Mouse (Mus musculus) limb, embryonic 12.5 days (tissue): Measurements from ENCODE around the gene Ifna15. TPM values are rescaled to one million over a fixed set of nuclear protein-coding genes. Genes with fewer than 3 reads are reported as not detected.

Experiments
- ATAC-seq: fragments of 200-750 bp; cut with Nextera tagmentation; 2 replicates; pipeline ENCODE4 v1.8.0; 2017; ENCODE audit warnings: low read depth, moderate TSS enrichment; ENCODE audit not compliant: insufficient number of reproducible peaks, insufficient read depth, low FRiP score, low TSS enrichment
- H3K27ac ChIP-seq: fragments of 300-500 bp; sonication (generic); 2 replicates; pipeline ENCODE4 v1.5.1; 2016; ENCODE audit warnings: mild to moderate bottlenecking, moderate library complexity
- H3K27me3 ChIP-seq: fragments of 300-500 bp; sonication (generic); 2 replicates; pipeline ENCODE4 v1.6.1; 2016; ENCODE audit warnings: mild to moderate bottlenecking, moderate library complexity
- H3K36me3 ChIP-seq: fragments of 300-500 bp; sonication (generic); 2 replicates; pipeline ENCODE4 v1.6.1; 2016; ENCODE audit warnings: mild to moderate bottlenecking, moderate library complexity
- H3K4me1 ChIP-seq: fragments of 300-500 bp; sonication (generic); replicated peaks from 2 replicates; pipeline ENCODE4 v1.6.1; 2016
- H3K4me2 ChIP-seq: fragments of 300-500 bp; sonication (generic); 2 replicates; pipeline ENCODE4 v1.6.1; 2016; ENCODE audit warnings: mild to moderate bottlenecking, moderate library complexity
- H3K4me3 ChIP-seq: fragments of 300-500 bp; sonication (generic); replicated peaks from 2 replicates; pipeline ENCODE4 v1.5.1; 2016; ENCODE audit warnings: mild to moderate bottlenecking
- H3K9ac ChIP-seq: fragments of 300-500 bp; sonication (generic); replicated peaks from 2 replicates; pipeline ENCODE4 v1.6.1; 2016; ENCODE audit warnings: mild to moderate bottlenecking, moderate library complexity
- H3K9me3 ChIP-seq: fragments of 300-500 bp; sonication (generic); 2 replicates; pipeline ENCODE4 v1.6.1; 2016; ENCODE audit warnings: mild to moderate bottlenecking, moderate library complexity
- WGBS: fragments of 180-500 bp; shearing (Covaris S2); methylation state at CpG from one replicate; pipeline ENCODE4 v1.1.7; 2016; 5-methylcytosine and 5-hydroxymethylcytosine counted together
- polyA plus RNA-seq: library from polyadenylated mRNA; unstranded; fragments of >200 nt; fragmentation: Nextera tagmentation; extraction: Ambion mirVana; gene quantifications from 2 replicates; pipeline ENCODE4 v1.2.1, GENCODE M21; 2016

Ifna15 gene
- polyA plus RNA-seq, 1 experiment from 2014 or later: not detected

DNA sequence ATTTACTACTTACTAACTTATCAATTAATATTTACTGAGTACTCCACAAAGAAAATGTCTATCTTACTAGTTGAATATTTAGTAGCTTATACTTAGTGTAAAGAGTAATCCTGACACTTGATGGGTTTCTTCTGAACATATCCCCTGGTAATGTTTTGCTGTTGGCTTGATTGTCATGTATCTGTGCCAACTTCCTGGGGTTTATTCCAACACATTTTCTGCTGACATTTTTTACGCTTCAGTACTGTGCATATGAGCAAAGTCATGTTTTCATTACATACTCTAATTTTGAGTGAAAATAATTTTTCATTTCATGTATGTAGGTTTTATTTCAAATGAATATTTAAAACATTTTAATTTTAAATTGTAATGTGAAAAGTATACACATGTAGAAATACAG, 23.1 kb downstream of the Ifna15 start:
- Histone ChIP-seq H3K36me3 (no peaks in the 10 kb centered on the region), H3K9ac (no peak overlapping the region), H3K27me3 (no peaks in the 10 kb centered on the region), H3K9me3 (no peaks in the 10 kb centered on the region), H3K4me1 (no peaks in the 10 kb centered on the region), H3K4me2 (no peak overlapping the region), H3K4me3 (no peak overlapping the region), H3K27ac (no peak overlapping the region)
- WGBS: 94% methylated on average over 1 of the region's 1 CpGs
- no peak for ATAC-seq

DNA sequence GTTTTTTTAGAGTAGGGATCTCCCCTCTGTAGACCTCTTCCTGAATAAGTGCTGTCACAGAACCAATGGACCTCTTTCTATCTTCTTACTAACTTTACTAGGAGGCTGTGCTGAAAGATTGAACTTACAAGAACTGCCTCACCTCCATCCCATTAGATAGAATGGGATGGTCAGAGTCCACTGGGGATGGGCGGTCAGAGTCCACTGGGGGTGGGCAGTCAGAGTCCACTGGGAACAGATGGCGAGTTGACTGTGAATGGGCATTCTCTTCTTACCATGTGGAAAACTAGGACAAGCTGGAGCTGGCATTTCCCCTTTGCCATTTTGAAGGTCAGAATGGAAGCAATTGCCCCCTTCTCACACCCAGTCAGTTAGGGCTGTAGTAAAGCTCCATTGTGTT, 24.5 kb downstream of the Ifna15 start:
- H3K4me2 ChIP-seq: no peak overlapping the region
- no peak for ATAC-seq
- no peak overlapping the region for H3K4me3 ChIP-seq
- H3K4me1 ChIP-seq: no peaks in the 10 kb centered on the region
- no peaks in the 10 kb centered on the region for H3K27me3 ChIP-seq
- 89% methylated on average over 2 of the region's 2 CpGs for WGBS
- no peak overlapping the region for H3K27ac ChIP-seq
- H3K9ac ChIP-seq: no peak overlapping the region
- no peaks in the 10 kb centered on the region for H3K36me3 ChIP-seq
- no peaks in the 10 kb centered on the region for H3K9me3 ChIP-seq

DNA sequence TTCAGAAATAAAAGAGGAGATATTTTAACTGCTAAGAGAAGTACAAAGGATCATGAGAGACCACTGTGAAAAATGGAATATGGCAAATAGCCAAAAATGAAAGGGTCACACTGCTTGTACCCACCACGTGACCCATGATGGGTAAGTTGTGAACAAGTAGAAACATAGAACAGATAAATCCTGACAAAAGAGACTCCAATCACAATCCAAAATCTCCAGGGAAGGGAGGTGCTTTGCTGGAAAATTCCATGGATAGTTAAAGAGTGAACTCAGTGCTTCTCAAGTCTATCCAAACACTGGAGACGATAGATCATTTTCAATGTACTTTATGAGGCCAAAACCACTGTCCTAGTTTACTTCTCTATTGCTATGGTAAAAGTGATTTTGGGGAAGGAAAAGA, 27.2 kb downstream of the Ifna15 start:
- Histone ChIP-seq H3K4me2 (no peak overlapping the region), H3K4me1 (no peaks in the 10 kb centered on the region), H3K9me3 (no peaks in the 10 kb centered on the region), H3K27me3 (no peaks in the 10 kb centered on the region), H3K4me3 (no peak overlapping the region), H3K27ac (no peak overlapping the region), H3K36me3 (no peaks in the 10 kb centered on the region), H3K9ac (no peak overlapping the region)
- WGBS: 90% methylated on average over 2 of the region's 2 CpGs
- no peak for ATAC-seq

DNA sequence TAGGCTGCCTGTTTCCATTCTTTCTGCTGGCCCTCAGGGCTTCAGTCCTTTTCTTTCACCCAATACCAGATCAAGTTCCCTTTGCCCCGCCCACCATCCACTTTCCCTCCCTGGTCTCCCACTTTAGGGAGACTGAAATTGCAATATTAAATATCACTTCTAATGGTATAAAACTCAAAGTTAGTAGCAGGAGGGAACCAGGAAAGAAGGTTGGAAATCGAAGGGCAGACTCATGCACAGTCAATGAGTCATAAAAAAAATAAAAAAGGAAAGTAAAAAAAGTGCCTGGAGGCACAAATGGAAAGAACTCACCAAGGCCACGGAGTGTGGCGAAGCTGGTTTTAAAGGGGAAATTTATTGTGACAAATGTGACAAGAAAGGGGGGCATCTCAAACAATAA, 27.8 kb downstream of the Ifna15 start:
- ATAC-seq: no peak

DNA sequence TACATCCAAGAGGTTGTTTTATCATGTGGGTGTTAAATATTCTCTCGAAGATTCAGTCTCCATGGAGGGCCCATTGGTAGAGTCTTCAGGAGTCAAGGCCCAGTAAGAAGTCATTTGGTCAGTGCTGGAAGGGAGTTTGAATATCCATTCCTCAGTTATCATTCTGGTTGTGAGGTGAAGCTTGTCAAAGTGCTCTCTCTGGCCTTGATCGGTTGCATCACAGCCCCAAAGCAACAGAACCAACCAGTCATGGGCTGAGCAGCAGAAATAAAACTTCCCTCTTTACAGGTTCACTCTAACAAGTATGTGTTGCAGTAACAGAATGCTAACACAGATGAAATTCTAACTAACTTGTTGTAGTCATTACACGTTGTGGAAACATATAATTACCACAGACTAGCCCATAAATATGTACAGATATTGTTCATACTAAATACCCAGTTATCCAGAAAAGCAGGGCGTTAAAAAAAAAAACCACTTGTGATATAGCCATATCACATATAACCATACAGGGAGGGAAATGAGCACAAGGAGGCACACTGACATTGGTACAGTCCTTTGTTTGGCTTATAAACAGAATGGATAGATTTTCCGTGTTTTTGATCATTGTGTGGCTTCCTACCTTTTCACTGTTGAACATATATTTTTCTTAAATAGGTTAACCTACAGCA, 31.5 kb downstream of the Ifna15 start:
- no peaks in the 10 kb centered on the region for H3K27me3 ChIP-seq
- H3K9me3 ChIP-seq: no peaks in the 10 kb centered on the region
- WGBS: 81% methylated on average over 5 of the region's 5 CpGs
- H3K36me3 ChIP-seq: no peaks in the 10 kb centered on the region
- no peak for ATAC-seq
- H3K4me2 ChIP-seq: no peak overlapping the region
- H3K9ac ChIP-seq: no peak overlapping the region
- no peak overlapping the region for H3K4me3 ChIP-seq
- H3K27ac ChIP-seq: no peak overlapping the region
- H3K4me1 ChIP-seq: no peaks in the 10 kb centered on the region

More for the DNA sequence above, 27.8 kb downstream of the Ifna15 start:
- Histone ChIP-seq H3K9ac (no peak overlapping the region), H3K4me2 (no peak overlapping the region), H3K27me3 (no peaks in the 10 kb centered on the region), H3K36me3 (no peaks in the 10 kb centered on the region), H3K4me3 (no peak overlapping the region), H3K9me3 (no peaks in the 10 kb centered on the region), H3K27ac (no peak overlapping the region), H3K4me1 (no peaks in the 10 kb centered on the region)
- 54% methylated on average over 4 of the region's 4 CpGs for WGBS

DNA sequence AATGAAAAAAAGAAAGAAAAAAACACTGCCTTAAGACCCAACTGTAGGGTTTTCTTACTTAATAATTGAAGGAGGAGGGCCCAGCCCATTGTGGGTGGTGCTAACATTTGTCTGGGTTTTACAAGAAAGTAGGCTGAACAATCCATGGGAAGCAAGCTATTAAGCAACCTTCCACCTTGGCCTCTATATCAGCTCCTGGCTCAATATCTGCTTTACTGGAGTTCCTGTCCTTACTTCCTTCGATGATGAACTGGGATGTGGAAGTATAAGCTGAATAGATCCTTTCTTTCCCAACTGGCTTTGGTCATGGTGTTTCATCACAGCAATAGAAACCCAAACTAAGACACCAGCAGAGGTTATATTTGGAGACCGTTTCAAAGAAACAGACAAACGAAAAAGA, 32.7 kb downstream of the Ifna15 start:
- Histone ChIP-seq H3K27ac (no peak overlapping the region), H3K9me3 (no peaks in the 10 kb centered on the region), H3K4me1 (no peaks in the 10 kb centered on the region), H3K4me2 (no peak overlapping the region), H3K4me3 (no peak overlapping the region), H3K27me3 (no peaks in the 10 kb centered on the region), H3K36me3 (no peaks in the 10 kb centered on the region), H3K9ac (no peak overlapping the region)
- 83% methylated on average over 3 of the region's 3 CpGs for WGBS
- ATAC-seq: no peak

DNA sequence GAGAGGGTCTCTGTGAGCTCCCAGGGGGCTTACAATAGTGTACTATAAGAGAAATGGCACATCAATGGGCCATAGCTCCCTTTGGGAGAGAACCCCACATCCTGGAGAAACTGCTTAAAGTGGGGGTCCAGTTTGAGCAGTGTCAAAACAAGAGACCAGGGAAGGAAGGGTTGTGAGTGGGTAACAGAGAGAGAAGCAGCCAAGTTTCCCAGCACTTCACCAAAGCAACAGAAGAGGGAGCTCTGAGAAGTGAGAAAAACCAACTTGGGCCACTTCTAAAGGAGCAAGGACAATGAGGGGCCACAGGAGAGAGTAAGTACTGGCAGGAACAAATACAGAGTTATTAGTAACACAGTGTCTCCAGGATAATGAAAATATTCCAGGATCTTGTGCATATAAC, 34.8 kb downstream of the Ifna15 start:
- H3K27ac ChIP-seq: no peak overlapping the region
- no peaks in the 10 kb centered on the region for H3K4me1 ChIP-seq
- no peaks in the 10 kb centered on the region for H3K27me3 ChIP-seq
- no peak overlapping the region for H3K9ac ChIP-seq
- H3K4me2 ChIP-seq: no peak overlapping the region
- no peak overlapping the region for H3K4me3 ChIP-seq
- no peaks in the 10 kb centered on the region for H3K36me3 ChIP-seq
- no peak for ATAC-seq
- no peaks in the 10 kb centered on the region for H3K9me3 ChIP-seq

DNA sequence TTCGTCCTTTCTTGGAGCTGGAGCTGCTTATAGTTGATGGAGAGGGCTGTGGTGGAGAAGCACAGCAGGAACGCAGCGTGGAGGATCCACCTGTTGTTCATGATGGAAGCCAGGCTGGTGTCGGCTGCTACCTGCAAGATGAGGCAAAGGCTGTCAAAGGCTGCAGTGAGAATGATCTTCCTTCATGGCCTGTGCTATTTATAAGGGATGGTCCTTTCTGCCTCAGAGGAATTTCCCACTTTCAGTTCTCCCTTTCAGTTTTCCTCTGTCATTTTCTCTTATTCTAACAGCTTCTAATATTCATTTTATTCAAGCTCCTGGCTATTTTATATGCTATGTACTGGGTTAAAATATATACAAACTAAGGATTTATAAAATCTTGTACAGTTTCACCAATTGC, 35.4 kb downstream of the Ifna15 start, which contains the start of gene Ifnb1:
Ifnb1 (minus strand) TSS at position 101 of the 400 bp plus-strand sequence.
- H3K9me3 ChIP-seq: no peaks in the 10 kb centered on the region
- H3K4me2 ChIP-seq: no peak within 1 kb of the TSS
- no peak within 1 kb of the TSS for H3K4me3 ChIP-seq
- no peak within 1 kb of the TSS for H3K27ac ChIP-seq
- no peaks in the 10 kb centered on the region for H3K36me3 ChIP-seq
- no peak within 1 kb of the TSS for H3K9ac ChIP-seq
- no peak for ATAC-seq
- H3K27me3 ChIP-seq: no peaks in the 10 kb centered on the region
- 89% methylated on average over 4 of the region's 4 CpGs for WGBS
- no peaks in the 10 kb centered on the region for H3K4me1 ChIP-seq

DNA sequence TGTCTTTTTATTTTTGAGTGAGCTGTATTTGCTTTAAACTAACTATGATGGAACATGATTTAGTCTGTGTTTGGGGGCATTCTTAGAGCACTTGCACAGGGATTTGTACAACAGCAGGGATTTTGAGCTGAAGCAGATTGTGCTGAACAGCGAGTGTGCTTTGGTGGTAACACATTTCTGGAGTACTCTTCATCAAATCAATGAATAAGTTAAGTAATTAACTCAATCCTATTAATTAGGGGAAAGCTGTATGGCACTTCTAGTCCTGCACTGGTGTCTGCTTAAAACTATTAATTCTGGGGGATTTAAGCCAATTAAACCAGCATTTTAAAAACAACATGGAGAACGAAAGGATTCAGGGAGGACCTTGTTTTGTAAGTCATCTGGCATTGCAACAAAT, 40.1 kb downstream of the Ifna15 start:
- ATAC-seq: no peak
- WGBS: 80% methylated on average over 2 of the region's 2 CpGs
- Histone ChIP-seq H3K4me2 (no peak overlapping the region), H3K27me3 (no peaks in the 10 kb centered on the region), H3K9me3 (no peaks in the 10 kb centered on the region), H3K27ac (no peak overlapping the region), H3K36me3 (no peaks in the 10 kb centered on the region), H3K4me3 (no peak overlapping the region), H3K9ac (no peak overlapping the region), H3K4me1 (peaks cover 6% of the 10 kb centered on the region; the same call in 1 of the 2 replicates)

DNA sequence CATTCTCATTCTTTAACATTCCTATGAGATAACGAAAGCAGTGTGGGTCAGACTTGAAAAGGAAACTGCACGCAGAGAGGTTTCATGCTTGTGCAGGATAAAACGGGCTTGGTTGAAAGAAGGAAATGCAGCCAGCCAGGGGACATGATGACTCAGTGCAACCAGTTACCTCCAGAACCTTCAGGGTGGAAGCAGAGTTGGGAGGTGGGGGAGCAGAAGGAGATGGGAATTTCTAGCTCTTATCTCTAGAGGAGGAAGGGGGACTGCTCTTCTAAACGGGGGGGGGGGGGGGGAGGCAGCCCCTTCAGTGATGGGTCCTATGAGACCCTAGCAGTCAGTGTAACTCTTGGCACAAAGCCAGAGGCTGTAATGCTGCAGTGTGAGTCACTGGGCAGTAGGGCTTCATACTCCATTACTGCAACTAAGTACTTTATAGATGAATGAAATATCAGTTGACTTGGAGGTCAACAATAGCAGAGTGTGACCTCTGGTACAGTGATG, 42.3 kb downstream of the Ifna15 start:
- H3K36me3 ChIP-seq: no peaks in the 10 kb centered on the region
- ATAC-seq: no peak
- peaks cover 6% of the 10 kb centered on the region; the same call in 1 of the 2 replicates for H3K4me1 ChIP-seq
- H3K4me3 ChIP-seq: no peak overlapping the region
- H3K27ac ChIP-seq: no peak overlapping the region
- no peak overlapping the region for H3K9ac ChIP-seq
- WGBS: 42% methylated on average over 4 of the region's 4 CpGs
- no peaks in the 10 kb centered on the region for H3K9me3 ChIP-seq
- H3K27me3 ChIP-seq: no peaks in the 10 kb centered on the region
- no peak overlapping the region for H3K4me2 ChIP-seq

DNA sequence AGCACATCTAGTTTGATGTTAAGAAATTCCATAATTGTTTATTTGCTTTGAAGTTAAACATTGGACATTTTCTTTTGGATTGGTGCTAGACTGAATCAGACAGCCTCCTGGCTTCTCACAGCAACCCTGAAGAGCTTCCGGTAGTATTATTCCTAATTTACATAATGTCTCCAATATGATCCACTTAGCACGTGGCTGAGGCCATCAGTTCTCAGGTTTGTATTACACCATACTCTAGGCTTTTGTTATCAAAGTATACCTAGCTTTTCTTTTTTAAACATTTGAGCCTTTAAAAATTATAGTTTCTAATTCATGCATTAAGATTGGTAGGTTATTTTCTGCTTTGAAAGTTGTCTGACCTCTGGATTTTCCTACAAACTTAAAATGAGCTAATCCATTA, 42.8 kb downstream of the Ifna15 start:
- H3K36me3 ChIP-seq: no peaks in the 10 kb centered on the region
- H3K4me3 ChIP-seq: no peak overlapping the region
- no peaks in the 10 kb centered on the region for H3K27me3 ChIP-seq
- no peak overlapping the region for H3K9ac ChIP-seq
- H3K27ac ChIP-seq: no peak overlapping the region
- 67% methylated on average over 2 of the region's 2 CpGs for WGBS
- no peaks in the 10 kb centered on the region for H3K9me3 ChIP-seq
- H3K4me2 ChIP-seq: no peak overlapping the region
- no peak for ATAC-seq
- H3K4me1 ChIP-seq: peaks cover 6% of the 10 kb centered on the region; the same call in 1 of the 2 replicates

DNA sequence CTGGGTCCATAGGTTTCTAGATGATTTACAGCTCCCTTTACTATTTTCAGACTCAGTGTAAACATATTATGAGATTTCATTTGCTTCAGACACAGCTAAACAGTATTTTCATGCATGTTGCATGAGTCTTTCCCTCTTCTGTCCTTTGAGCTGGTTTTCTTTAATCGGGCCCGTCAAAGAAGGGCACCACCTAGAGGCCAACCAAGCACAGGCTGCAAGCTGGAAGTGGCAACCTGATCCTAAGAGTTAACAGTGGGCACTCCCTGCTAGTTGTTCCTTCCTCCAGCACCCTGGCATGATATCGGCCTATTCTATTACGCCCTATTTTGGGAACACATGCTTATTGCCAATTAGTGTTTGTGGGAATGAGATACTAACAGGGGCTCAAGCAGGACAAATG, 43.6 kb downstream of the Ifna15 start:
- H3K36me3 ChIP-seq: no peaks in the 10 kb centered on the region
- no peak overlapping the region for H3K4me3 ChIP-seq
- H3K27ac ChIP-seq: no peak overlapping the region
- ATAC-seq: no peak
- no peak overlapping the region for H3K4me2 ChIP-seq
- peaks cover 6% of the 10 kb centered on the region; the same call in 1 of the 2 replicates for H3K4me1 ChIP-seq
- 45% methylated on average over 4 of the region's 4 CpGs for WGBS
- no peak overlapping the region for H3K9ac ChIP-seq
- H3K9me3 ChIP-seq: no peaks in the 10 kb centered on the region
- no peaks in the 10 kb centered on the region for H3K27me3 ChIP-seq
